Mouse (Mus musculus) heart, postnatal 36 days (tissue): ENCODE measurements around the gene Golga1. TPM values are rescaled to one million over a fixed set of nuclear protein-coding genes. Genes with fewer than 3 reads are reported as not detected.

Experiments
- DNase-seq, 2 experiments: peaks; one replicate each; pipeline ENCODE4 v3.0.0; 2021 to 2022
- intact Hi-C: fragments of 180-260 bp; cut with DNase I; formaldehyde crosslinking; loops from one replicate; pipeline ENCODE4 v1.15.1; 2025
- total RNA-seq, 2 experiments: library from RNA; stranded (reverse); gene quantifications; 2 replicates each; pipeline ENCODE4 v1.2.3; 2021

Golga1 gene
- total RNA-seq, 2 experiments from 2014 or later, result 14.5 to 16.6 TPM

DNA sequence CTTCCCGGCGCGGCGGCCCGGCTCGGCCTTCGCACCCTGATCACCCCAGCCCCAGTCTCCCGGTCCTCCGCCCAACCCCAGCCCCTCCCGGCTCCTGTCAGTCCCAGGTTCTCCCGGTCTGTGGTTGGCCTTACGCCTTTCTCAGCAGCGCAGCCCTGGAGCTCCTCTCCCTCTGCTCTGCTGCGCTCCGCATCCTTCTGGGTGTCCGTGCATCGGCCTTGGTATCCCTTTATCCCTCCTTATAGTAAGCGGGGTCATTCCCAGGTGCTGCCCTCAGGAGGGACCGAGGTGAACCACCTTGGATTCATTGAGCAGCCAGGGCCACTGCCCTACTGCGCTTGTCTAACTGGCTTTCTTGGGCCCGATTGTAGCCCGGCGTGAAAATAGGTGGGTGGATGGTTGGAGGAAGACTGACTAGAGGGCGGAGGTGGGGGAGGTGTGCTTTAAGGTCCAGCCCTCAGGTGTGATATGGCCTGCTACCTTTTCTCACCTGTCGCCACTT lies 56.9 kb downstream of the Golga1 start:
- intact Hi-C loops, result loop anchor here (2.0 to 10.0 kb wide), 3 partner anchors 56 to 724 kb away; partner anchors contain the start of genes Dennd1a, Golga1 and Psmb7
- DNase-seq, result no peak

DNA sequence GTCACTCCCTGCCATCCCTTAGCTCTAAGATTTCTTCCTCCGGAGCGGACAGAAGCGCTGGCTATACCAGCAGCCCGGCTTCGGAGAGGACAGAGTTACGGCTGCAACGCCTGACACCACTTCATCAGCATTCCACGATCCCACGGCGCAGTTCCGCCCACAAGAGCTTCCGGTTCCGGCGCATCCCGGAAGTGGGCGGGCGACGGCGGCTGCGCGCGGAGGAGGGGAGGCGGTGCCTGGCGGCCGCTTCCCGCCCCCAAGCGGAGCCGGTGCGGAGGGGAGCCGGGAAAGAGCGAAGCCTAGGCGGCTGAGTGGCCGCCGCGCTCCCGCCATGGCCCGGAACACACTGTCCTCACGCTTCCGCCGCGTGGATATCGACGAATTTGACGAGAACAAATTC lies 57.5 kb downstream of the Golga1 start:
- DNase-seq, result peak; percentile 96
- intact Hi-C loops, result loop anchor here (2.0 to 10.0 kb wide), 3 partner anchors 57 to 723 kb away; partner anchors contain the start of genes Dennd1a, Golga1 and Psmb7

DNA sequence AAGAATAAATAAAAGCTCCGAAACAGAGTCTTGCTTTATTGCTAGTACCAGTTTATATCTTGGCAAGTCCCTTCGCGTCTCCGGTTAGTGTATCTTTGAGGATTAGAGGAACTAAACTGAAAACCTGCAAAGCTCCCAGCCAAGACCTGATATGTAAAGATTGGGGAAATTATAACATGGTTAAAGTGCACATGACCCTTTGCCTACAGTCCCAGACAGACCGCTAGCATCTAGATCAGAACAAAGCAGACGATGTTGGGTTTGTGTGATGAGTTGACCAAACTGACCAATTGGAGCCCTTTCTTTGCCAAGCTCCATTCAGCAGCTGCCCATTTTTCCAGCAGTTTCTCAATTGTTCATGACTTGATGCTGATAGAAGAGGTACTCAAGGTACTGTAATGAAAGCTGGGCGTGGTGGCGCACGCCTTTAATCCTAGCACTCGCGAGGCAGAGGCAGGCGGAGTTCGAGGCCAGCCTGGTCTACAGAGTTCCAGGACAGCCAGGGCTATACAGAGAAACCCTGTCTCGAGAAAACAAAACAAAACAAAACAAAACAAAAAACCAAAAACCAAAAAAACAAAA lies 59.1 kb downstream of the Golga1 start:
- DNase-seq, result no peak
- intact Hi-C loops, result loop anchor here (10.0 kb wide), 2 partner anchors 361 to 721 kb away; partner anchors contain the start of genes Dennd1a and Psmb7

DNA sequence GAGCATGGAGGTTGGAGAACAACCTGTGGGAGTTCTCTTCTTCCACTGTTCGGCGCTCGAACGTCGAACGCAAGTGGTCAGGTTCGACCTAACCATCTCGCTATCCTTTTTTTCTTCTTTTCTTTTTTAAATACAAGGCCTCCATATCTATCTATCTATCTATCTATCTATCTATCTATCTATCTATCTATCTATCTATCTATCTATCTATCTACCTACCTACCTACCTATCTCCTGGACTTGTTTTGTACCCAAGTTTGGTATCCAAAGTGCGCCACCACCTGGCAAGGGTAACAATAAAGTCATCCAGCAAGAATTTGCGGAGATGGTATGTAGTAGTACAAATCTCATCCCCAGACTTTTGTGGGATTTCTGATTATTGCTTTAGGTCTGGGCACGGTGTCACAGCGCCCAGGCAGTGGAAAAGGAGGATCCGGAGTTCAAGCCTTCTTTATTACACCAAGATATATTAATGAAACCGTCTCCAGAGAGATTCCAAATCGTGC lies 59.7 kb downstream of the Golga1 start, which contains the start of gene Rpl35:
Rpl35 (minus strand) TSS at position 51 of the 506 bp plus-strand sequence.
- intact Hi-C loops, result loop anchor here (10.0 kb wide), 2 partner anchors 361 to 721 kb away; partner anchors contain the start of genes Dennd1a and Psmb7
- DNase-seq, result no peak

DNA sequence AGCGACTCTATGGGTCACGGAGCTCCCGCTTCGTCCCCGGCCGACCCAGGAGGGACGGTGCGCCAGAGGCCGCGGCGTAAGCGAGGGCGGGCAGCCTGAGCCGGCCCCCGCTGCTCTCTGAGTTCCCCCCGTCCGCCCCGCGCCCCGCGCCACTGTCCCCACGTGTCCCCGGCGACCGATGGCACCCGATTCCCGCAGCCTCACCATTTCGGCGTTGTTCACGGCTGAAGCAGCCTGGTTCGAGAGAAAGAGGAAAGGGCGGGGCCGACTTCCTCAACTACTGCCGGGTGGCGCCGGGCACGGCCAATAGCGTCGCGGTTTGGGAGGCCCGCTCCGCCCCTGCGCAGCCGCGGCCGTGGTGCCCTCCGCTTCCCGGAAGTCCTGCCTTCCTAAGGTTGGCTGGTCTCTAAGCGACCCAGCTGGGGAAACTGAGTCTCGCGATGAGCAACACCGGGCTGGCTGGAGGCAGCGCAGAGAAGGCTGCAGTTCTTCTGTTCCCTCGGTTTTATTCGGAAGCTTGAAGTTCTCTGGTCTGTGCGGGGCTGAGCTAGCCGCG lies 60.4 kb downstream of the Golga1 start, which contains the start of gene Arpc5l:
Arpc5l (plus strand) TSS at position 469 of the 556 bp plus-strand sequence.
- intact Hi-C loops, result loop anchor here (10.0 kb wide), 2 partner anchors 360 to 720 kb away; partner anchors contain the start of genes Dennd1a and Psmb7
- DNase-seq, result peak; percentile 90 to 92

DNA sequence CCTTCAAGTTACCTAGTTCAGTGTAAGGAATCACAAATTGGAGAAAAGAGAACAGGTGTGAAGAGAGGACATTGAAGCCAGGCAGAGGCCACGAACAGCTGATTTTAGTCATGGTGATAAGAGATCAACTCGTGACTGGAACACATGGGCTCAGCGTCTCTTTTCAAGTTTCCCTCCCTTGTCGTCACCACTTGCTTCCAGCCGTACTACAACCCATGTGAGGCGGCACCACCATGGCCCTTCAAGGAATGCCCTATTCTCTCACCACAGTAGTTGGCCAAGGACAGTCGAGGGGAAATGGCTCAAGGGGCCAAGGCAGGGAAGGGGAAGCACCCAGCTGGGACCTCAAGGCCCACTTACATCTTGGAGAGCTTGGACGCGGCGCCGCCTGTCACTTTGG lies 61.0 kb downstream of the Golga1 start:
- no peak for DNase-seq
- intact Hi-C loops, result loop anchor here (10.0 kb wide), 2 partner anchors 360 to 720 kb away; partner anchors contain the start of genes Dennd1a and Psmb7

DNA sequence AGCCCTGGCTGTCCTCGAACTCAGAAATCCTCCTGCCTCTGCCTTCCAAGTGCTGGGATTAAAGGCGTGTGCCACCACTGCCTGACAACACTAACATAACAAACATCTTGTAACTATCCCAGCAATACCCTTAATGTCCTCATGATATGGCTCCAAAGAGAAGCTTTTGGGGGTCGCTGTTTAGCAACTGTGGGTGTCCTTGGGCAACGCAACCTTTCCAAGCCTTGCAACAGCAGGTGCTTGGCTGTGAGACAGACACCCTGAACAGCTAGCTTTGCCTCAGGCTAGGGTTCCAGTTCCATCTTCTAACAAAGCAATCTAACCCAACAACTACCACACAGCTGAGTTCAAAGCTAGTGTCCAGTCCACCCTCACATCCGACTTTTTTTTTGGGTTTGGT lies 61.8 kb downstream of the Golga1 start:
- no peak for DNase-seq
- intact Hi-C loops, result loop anchor here (10.0 kb wide), 2 partner anchors 359 to 719 kb away; partner anchors contain the start of genes Dennd1a and Psmb7

DNA sequence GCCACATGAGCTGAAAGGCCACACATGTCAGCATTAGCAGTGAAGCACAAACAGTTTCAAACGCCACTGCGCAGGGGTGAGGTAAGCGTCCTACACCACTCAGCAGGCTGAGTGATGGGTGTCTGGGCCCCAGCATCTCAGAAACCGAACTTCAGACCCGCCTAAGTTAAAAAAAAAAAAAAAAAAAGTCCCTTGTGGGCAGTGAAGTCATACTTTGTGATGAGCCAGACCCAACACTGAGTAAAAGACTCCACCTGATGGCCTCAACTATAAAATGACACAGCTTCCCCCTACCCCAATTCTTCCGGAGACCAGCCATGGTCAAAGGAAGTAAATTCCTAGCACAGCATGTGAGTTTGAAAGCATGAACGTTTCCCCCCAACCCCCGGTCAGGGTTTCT lies 62.2 kb downstream of the Golga1 start:
- DNase-seq, result no peak
- intact Hi-C loops, result loop anchor here (10.0 kb wide), 2 partner anchors 358 to 718 kb away; partner anchors contain the start of genes Dennd1a and Psmb7

DNA sequence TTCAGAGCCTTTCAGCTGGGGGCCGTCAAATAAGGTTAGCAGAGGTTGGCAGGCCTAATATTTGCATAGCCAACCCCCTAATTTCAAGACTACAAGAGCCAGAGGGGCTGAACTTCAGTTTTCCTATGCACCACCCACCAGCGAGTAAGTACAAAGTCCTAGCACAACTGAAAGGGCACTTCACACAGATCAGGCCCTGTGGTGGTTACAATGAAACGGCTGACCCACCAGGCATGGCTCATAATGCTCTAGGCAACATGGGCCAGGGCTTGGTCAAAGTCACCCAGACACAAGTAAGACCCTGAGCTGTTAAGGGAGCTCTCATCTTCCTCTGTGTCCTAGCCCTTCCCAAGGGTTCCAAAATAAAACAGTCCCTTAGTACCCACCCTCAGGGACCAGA lies 63.5 kb downstream of the Golga1 start:
- intact Hi-C loops, result loop anchor here (10.0 kb wide), 2 partner anchors 357 to 717 kb away; partner anchors contain the start of genes Dennd1a and Psmb7

DNA sequence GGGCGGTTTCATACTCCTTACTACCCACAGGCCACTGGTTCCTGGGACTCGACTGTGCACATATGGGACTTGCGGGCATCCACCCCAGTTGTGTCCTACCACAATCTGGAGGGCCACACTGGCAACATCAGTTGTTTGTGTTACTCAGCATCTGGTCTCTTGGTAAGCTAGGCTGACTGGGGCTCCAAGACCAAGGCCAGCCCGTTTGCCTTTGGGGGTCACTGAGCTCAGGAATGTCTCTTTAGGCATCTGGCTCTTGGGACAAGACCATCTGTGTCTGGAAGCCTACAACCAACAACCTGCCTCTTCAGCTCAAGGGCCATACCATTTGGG lies 64.8 kb downstream of the Golga1 start:
- DNase-seq, result no peak
- intact Hi-C loops, result loop anchor here (10.0 kb wide), 2 partner anchors 356 to 716 kb away; partner anchors contain the start of genes Dennd1a and Psmb7

More for the DNA sequence above, 63.5 kb downstream of the Golga1 start:
- no peak for DNase-seq

DNA sequence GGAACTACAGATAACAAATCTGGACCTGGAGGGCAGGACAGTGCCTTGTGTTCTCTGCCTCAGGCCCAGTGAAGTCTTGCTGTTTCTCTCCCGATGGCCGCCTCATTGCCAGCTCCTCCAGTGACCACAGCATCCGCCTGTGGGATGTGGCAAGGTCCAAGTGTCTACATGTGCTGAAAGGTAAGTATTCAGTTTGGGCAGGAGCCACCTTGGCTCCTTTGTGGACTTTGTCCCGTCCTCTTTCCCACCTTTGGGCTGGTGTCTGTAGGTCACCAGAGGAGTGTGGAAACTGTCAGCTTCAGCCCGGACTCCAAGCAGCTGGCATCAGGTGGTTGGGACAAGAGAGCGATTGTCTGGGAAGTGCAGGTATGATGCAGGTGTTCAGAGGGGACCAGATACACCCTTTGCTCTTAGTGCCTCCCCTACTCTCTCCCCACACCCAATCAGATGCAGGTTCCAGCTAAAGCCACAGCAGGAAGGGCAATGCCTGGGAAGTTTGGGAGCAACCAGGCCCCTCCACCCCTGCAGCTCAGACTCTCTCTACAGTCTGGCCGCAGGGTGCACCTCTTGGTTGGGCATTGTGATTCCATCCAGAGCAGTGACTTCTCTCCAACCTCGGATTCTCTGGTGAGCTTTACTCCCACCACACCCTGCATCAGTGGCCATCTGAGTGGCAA lies 65.3 kb downstream of the Golga1 start:
- intact Hi-C loops, result loop anchor here (5.0 to 10.0 kb wide), 3 partner anchors 203 to 715 kb away; partner anchors contain the start of genes Dennd1a and Psmb7
- DNase-seq, result no peak

DNA sequence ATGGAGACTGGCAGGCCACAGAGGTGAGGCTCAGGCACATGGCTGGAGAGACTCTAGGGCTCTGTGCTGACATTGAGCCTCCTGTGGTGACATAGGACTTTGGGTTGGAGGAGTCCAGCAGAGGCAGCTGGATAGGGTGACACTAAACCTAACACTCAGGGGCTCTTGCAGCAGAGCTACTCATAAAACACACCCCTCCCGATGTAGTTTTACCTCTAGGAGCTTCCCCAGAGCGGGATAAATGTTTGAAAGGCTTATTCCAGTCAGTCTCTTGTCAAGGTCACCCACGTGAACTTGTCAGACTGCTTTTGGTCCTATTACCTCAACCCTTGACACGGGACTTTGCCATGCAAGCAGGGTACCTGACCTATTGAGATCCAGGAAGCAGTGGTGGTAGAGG lies 66.0 kb downstream of the Golga1 start:
- intact Hi-C loops, result loop anchor here (5.0 kb wide), 1 partner anchor 202 kb away; no protein-coding TSS in a partner anchor
- no peak for DNase-seq

DNA sequence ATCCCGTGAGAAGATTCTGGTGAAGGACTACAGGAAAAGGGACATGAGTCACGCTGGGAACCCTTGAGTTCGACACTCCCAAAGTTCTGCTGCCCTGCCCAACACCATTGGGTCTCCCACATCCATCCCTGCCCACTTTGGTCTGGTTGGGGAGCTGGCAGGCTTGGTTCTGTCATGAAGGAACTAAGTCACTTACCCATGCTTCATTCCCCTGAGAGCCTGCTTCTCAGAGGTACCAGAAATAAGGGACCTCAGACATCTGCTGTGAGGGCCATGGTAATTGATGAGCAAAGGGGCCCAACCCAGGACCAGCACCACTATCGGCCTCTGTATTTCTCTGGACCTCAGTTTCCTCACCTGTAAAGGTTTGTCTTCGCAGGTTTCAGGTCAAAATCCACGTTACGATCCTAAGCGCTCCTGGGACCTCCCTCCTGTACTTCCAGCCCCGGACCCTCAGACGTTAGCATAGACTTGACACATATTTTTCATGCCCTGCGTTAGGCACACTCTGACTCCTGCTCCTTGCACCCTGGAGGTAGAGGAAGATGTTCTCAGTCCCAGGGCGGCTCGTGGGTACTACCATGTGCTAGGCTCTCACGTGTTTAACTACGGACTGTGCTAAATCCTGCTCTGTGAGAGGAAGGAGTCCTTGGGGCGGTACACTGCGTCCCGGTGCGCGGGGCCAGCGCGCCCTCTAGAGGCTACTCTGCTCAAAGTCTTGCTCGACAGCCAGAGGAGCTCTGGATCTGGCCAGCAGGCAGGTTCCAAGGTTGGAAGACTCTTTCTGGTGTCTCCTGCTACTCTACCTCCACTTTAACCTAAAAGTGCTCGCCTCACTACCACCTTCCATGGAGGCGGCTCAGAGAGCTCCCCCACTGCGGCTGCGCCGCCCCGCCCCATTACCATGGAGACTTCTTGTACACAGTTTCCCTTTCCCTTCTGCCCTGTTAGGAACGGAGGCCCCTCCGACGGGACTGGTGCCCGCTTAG lies 67.7 kb downstream of the Golga1 start, which contains the start of gene Wdr38:
Wdr38 (plus strand) TSS at position 91 of the 989 bp plus-strand sequence.
- intact Hi-C loops, result loop anchor here (1.0 to 5.0 kb wide), 3 partner anchors 47 to 200 kb away; partner anchors contain the start of gene Nr6a1
- peak; percentile 89 to 93 for DNase-seq

DNA sequence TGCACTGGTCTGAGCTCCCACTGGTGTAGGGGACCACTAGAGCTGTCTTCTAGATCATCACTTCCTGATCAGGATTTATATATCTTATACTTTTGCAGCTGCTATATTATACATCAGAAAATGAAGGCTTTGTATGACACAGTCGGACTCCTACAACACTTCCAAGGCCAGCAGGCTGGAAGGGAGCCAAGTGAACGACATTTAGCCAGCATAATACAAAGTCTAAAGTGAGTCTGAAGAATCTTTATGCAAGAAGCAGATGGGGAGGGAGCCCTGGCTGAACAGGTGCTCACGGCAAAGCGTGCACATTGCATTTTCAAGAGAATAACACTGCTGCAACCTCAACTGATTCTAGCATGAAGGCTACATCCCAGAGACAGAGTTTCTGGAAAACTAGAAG lies 72.9 kb downstream of the Golga1 start:
- DNase-seq, result no peak
- intact Hi-C loops, result no loop called here

DNA sequence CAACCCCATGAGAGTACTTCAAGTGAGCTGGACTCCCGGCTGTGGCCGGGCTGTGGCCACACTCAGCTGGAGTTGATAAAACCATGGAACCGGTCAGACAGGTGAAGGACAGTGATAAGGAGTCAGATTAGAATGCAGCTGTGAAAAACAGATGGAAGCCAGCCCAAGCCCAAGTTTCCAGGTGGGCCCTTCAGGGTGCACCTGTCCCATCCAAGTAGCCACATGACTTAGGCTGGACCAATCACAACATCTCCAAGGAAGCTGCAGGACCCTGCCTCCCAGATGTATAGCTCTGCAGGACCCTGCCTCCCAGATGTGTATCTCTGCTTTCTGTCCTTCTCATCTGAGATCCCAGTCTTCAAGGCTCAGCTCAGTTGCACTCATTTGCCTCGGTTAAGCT lies 73.3 kb downstream of the Golga1 start:
- intact Hi-C loops, result no loop called here
- no peak for DNase-seq

DNA sequence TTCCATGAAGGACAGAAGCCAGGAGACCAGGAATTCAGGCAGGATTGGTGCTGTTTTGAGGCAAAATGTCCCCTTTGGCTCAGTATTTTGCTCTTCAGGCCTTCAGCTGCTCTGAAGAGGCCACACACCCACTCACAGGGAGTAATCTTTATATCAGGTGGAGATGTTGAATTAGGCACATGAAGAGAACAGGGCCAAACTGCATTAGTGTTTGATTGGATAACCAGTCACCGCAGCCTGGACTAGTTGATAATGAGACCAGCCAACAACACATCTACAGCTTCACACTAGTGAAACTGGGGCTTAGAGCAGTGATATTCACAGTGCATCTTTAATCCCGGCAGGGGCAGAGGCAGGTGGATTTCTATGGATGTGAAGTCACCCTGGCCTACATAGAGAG lies 76.4 kb downstream of the Golga1 start:
- intact Hi-C loops, result no loop called here
- no peak for DNase-seq

DNA sequence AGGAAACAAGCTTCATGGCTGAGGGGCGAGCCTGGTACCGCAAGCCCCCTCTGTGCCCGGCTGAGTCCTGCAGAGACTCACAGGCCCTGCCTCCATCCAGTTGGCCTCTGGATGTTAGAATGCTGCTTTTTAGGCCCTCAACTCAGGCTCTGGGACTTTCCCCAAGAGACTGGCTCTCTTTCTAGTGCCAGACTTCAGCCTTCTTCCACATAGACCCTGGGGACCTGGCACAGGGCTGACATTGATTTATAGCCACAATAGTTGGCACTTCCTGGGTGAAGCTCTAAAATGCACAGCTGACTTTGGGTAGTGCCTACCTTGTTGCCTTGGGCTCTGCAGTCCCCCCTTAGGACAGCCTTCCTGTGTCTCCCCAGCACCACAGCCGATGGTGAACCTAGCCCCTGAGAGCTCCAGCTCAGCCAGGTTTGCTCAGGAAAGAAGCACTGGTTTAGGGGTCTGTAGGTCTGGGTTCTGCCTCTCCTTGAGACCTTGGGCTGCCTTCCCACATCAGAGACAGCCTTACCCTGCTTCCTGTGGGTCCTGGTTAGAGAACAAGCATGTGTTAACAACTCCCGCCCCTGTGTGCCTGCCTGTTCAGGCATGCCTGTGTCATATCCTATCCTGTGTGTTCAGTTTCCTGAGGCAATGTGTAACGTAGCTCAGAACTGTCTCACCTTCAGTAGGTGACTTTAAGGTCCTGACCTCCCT lies 77.4 kb downstream of the Golga1 start:
- intact Hi-C loops, result no loop called here

DNA sequence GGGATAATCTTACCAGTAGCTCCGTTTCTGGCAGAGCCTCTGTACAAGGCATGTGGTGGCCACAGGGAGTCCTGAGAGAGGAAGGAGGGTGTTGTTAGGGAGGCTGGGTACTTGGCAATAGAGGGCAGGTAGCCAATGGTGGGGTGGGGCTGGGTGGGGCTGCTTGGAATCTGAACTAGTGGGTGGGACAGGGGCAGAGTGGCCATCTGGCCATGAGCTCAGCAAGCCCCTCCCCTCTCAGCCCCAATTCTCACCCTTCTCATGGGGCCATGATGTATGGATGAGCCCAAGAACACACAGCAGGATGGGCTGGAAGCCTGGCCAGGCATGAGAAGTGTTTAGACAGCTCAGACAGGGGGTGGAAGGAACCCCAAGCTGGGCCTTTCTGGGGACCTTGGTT lies 78.0 kb downstream of the Golga1 start:
- no peak for DNase-seq

More for the DNA sequence above, 77.4 kb downstream of the Golga1 start:
- no peak for DNase-seq

More for the DNA sequence above, 78.0 kb downstream of the Golga1 start:
- intact Hi-C loops, result no loop called here
